ENCODE assay signal across 8 mouse cellular contexts in genomic region chr11:116498596-116498995, GRCm38 (mm10). TPM values are rescaled to one million over a fixed set of nuclear protein-coding genes. Genes with fewer than 3 reads are reported as not detected.
DNase-seq lines count a peak whose midpoint lies in the region; ATAC-seq and TF ChIP-seq lines count a peak whose summit lies in the region.

No protein-coding gene starts in this region.

- no peak overlapping the region for H3K27ac ChIP-seq in heart, embryonic 12.5 days (ENCODE audit: poor library complexity, severe bottlenecking)
- H3K27ac ChIP-seq in embryonic facial prominence, embryonic 10.5 days (replicated peaks), result peak overlapping the region; percentile 41; the same call in 1 of the 2 replicates
- no peak overlapping the region for H3K27ac ChIP-seq in hindbrain, postnatal 0 days
- H3K27ac ChIP-seq in midbrain, embryonic 14.5 days (replicated peaks; ENCODE audit: low read depth, low read length), result no peak overlapping the region

- no peaks in the 10 kb centered on the region for H3K36me3 ChIP-seq in heart, embryonic 12.5 days
- H3K36me3 ChIP-seq in embryonic facial prominence, embryonic 10.5 days (replicated peaks), result no peaks in the 10 kb centered on the region
- no peaks in the 10 kb centered on the region for H3K36me3 ChIP-seq in hindbrain, postnatal 0 days (ENCODE audit: insufficient read depth, low read length)
- no peaks in the 10 kb centered on the region for H3K36me3 ChIP-seq in midbrain, embryonic 14.5 days (ENCODE audit: control insufficient read depth, insufficient read depth, low read length)

- no peak for ATAC-seq in heart, embryonic 12.5 days (ENCODE audit: insufficient number of reproducible peaks, low FRiP score)
- ATAC-seq in hindbrain, postnatal 0 days, result no peak
- ATAC-seq in midbrain, embryonic 14.5 days (ENCODE audit: low FRiP score, low TSS enrichment), result no peak
- ATAC-seq in frontal cortex, adult (ENCODE audit: low TSS enrichment), result no peak

- H3K9me3 ChIP-seq in heart, embryonic 12.5 days (replicated peaks), result no peaks in the 10 kb centered on the region
- H3K9me3 ChIP-seq in embryonic facial prominence, embryonic 10.5 days, result no peaks in the 10 kb centered on the region
- H3K9me3 ChIP-seq in hindbrain, postnatal 0 days (ENCODE audit: low read length), result no peaks in the 10 kb centered on the region
- H3K9me3 ChIP-seq in midbrain, embryonic 14.5 days (ENCODE audit: control insufficient read depth, low read length), result no peaks in the 10 kb centered on the region

- WGBS in heart, embryonic 12.5 days, result 19% methylated on average over 34 of the region's 34 CpGs
- WGBS in embryonic facial prominence, embryonic 10.5 days, result 30% methylated on average over 34 of the region's 34 CpGs
- whole genome bisulfite sequencing in hindbrain, postnatal 0 days, result 31% methylated on average over 33 of the region's 34 CpGs
- WGBS in midbrain, embryonic 14.5 days, result 30% methylated on average over 33 of the region's 34 CpGs

- H3K4me1 ChIP-seq in heart, embryonic 12.5 days (replicated peaks), result peaks cover 9% of the 10 kb centered on the region; the same call in 1 of the 2 replicates
- H3K4me1 ChIP-seq in embryonic facial prominence, embryonic 10.5 days, result peaks cover 21% of the 10 kb centered on the region
- H3K4me1 ChIP-seq in hindbrain, postnatal 0 days (ENCODE audit: insufficient read depth, low read length), result no peaks in the 10 kb centered on the region
- 0 out of 2 replicates have a peak, but pooled peaks cover 8% of the 10 kb centered on the region for H3K4me1 ChIP-seq in midbrain, embryonic 14.5 days (ENCODE audit: control insufficient read depth, insufficient read depth, low read length)

- TF ChIP-seq CTCF in hindbrain, postnatal 0 days (IDR thresholded peaks at IDR 0.05; ENCODE audit: low read depth), result no peak

- H3K9ac ChIP-seq in heart, embryonic 12.5 days, result peak overlapping the region; percentile 61; the same call in 1 of the 2 replicates
- H3K9ac ChIP-seq in hindbrain, postnatal 0 days (replicated peaks; ENCODE audit: low read length), result no peak overlapping the region
- H3K9ac ChIP-seq in midbrain, embryonic 14.5 days (replicated peaks; ENCODE audit: low read length), result no peak overlapping the region

- peak overlapping the region; percentile 42 for H3K4me3 ChIP-seq in heart, embryonic 12.5 days
- peak overlapping the region; percentile 46 for H3K4me3 ChIP-seq in embryonic facial prominence, embryonic 10.5 days
- peak overlapping the region; percentile 18 for H3K4me3 ChIP-seq in hindbrain, postnatal 0 days (ENCODE audit: low read length)
- peak overlapping the region; percentile 12; the same call in 1 of the 2 replicates for H3K4me3 ChIP-seq in midbrain, embryonic 14.5 days (replicated peaks; ENCODE audit: low read depth, low read length)

- H3K4me2 ChIP-seq in heart, embryonic 12.5 days, result peak overlapping the region; percentile 76
- peak overlapping the region; percentile 48 for H3K4me2 ChIP-seq in hindbrain, postnatal 0 days (ENCODE audit: low read depth, low read length)
- H3K4me2 ChIP-seq in midbrain, embryonic 14.5 days (ENCODE audit: low read length), result peak overlapping the region; percentile 46

- no peaks in the 10 kb centered on the region for H3K27me3 ChIP-seq in heart, embryonic 12.5 days (replicated peaks)
- H3K27me3 ChIP-seq in embryonic facial prominence, embryonic 10.5 days (replicated peaks; ENCODE audit: low read depth, poor library complexity, severe bottlenecking), result no peaks in the 10 kb centered on the region
- no peaks in the 10 kb centered on the region for H3K27me3 ChIP-seq in hindbrain, postnatal 0 days (ENCODE audit: insufficient read depth, low read length)
- H3K27me3 ChIP-seq in midbrain, embryonic 14.5 days (ENCODE audit: control insufficient read depth, insufficient read depth, low read length), result no peaks in the 10 kb centered on the region

- DNase-seq in heart, adult 18-20 months, result no peak
- no peak for DNase-seq in embryonic facial prominence, embryonic 10.5 days (ENCODE audit: low spot score)
- DNase-seq in hindbrain, postnatal 0 days (ENCODE audit: low spot score), result no peak
- DNase-seq in midbrain, embryonic 14.5 days, result no peak
- no peak for DNase-seq in gastrocnemius, postnatal 10 days
- no peak for DNase-seq in right cerebral cortex, postnatal 10 days (ENCODE audit: low spot score in 2 of 2)

RNA-seq across cellular contexts. Expression of gene Prpsap1, which starts 4.6 kb away (rescaled TPM):
- polyA plus RNA-seq in heart, embryonic 12.5 days (2016; fragmentation: Nextera tagmentation; extraction: Ambion mirVana), result 94.8 and 96.8 TPM in 2 replicates
- 10 to 100 TPM; 25.1 to 29.4 TPM for total RNA-seq in heart, adult 18-20 months (2021)
- 233 and 242 TPM in 2 replicates for polyA plus RNA-seq in embryonic facial prominence, embryonic 10.5 days (2016; fragmentation: Nextera tagmentation; extraction: Ambion mirVana)
- 99.7 and 105 TPM in 2 replicates for total RNA-seq in hindbrain, postnatal 0 days (2014; rRNA removed)
- 148 and 150 TPM in 2 replicates for polyA plus RNA-seq in hindbrain, postnatal 0 days (2015; fragmentation: Nextera tagmentation; extraction: Ambion mirVana)
- polyA plus RNA-seq in midbrain, embryonic 14.5 days (2014; fragmentation: Nextera tagmentation; extraction: Ambion mirVana), result 171 and 174 TPM in 2 replicates
- total RNA-seq in gastrocnemius, postnatal 10 days (2021), result 10 to 100 TPM; 34.8 to 35.4 TPM

RNA-seq across cellular contexts. Expression of gene Sphk1, which starts 32.1 kb away (rescaled TPM):
- polyA plus RNA-seq in heart, embryonic 12.5 days (2016; fragmentation: Nextera tagmentation; extraction: Ambion mirVana), result 1.6 and 2.1 TPM in 2 replicates
- total RNA-seq in heart, adult 18-20 months (2021), result 1 to 10 TPM in 1 of 2 experiments, under 1 TPM in 1; 0.94 to 1.4 TPM
- 5.9 and 6.5 TPM in 2 replicates for polyA plus RNA-seq in embryonic facial prominence, embryonic 10.5 days (2016; fragmentation: Nextera tagmentation; extraction: Ambion mirVana)
- 25.5 and 29.7 TPM in 2 replicates for total RNA-seq in hindbrain, postnatal 0 days (2014; rRNA removed)
- 17.9 and 20.4 TPM in 2 replicates for polyA plus RNA-seq in hindbrain, postnatal 0 days (2015; fragmentation: Nextera tagmentation; extraction: Ambion mirVana)
- 5.4 and 6.0 TPM in 2 replicates for polyA plus RNA-seq in midbrain, embryonic 14.5 days (2014; fragmentation: Nextera tagmentation; extraction: Ambion mirVana)
- total RNA-seq in gastrocnemius, postnatal 10 days (2021), result 1 to 10 TPM; 3.7 to 4.0 TPM

RNA-seq across cellular contexts. Expression of gene Qrich2, which starts 32.6 kb away (rescaled TPM):
- polyA plus RNA-seq in heart, embryonic 12.5 days (2016; fragmentation: Nextera tagmentation; extraction: Ambion mirVana), result not detected in 2 replicates
- under 1 TPM in 1 of 2 experiments, not detected in 1; 0.05 TPM for total RNA-seq in heart, adult 18-20 months (2021)
- polyA plus RNA-seq in embryonic facial prominence, embryonic 10.5 days (2016; fragmentation: Nextera tagmentation; extraction: Ambion mirVana), result 0.23 and 0.44 TPM in 2 replicates
- not detected in 2 replicates for total RNA-seq in hindbrain, postnatal 0 days (2014; rRNA removed)
- 0.30 and 0.31 TPM in 2 replicates for polyA plus RNA-seq in hindbrain, postnatal 0 days (2015; fragmentation: Nextera tagmentation; extraction: Ambion mirVana)
- polyA plus RNA-seq in midbrain, embryonic 14.5 days (2014; fragmentation: Nextera tagmentation; extraction: Ambion mirVana), result 0.09 TPM in 1 of 2 replicates, not detected in the other
- total RNA-seq in gastrocnemius, postnatal 10 days (2021), result not detected
